Mouse (Mus musculus) lung, postnatal 0 days (tissue): Measurements from ENCODE around the gene Mettl17. TPM values are rescaled to one million over a fixed set of nuclear protein-coding genes. Genes with fewer than 3 reads are reported as not detected.

ENCODE experiments used
- ATAC-seq: fragments of 200-750 bp; cut with Nextera tagmentation; 2 replicates; pipeline ENCODE4 v1.8.0; 2017; ENCODE audit warnings: moderate library complexity
- DNase-seq: peaks from one replicate; pipeline ENCODE4 v3.0.0-alpha.2; 2016; ENCODE audit warnings: low spot score
- H3K27ac ChIP-seq: fragments of 300-500 bp; sonication (generic); 2 replicates; pipeline ENCODE4 v1.5.1; 2014; ENCODE audit warnings: antibody characterized with exemption, mild to moderate bottlenecking, low read length, mixed read lengths
- H3K27me3 ChIP-seq: fragments of 300-500 bp; sonication (generic); replicated peaks from 2 replicates; pipeline ENCODE4 v1.6.1; 2014; ENCODE audit warnings: low read length, mixed read lengths; ENCODE audit not compliant: insufficient read depth
- H3K36me3 ChIP-seq: fragments of 300-500 bp; sonication (generic); 2 replicates; pipeline ENCODE4 v1.6.1; 2014; ENCODE audit warnings: low read length, mixed read lengths; ENCODE audit not compliant: insufficient read depth
- H3K4me1 ChIP-seq: fragments of 300-500 bp; sonication (generic); 2 replicates; pipeline ENCODE4 v1.6.1; 2014; ENCODE audit warnings: antibody characterized with exemption, low read depth, low read length, mixed read lengths; ENCODE audit not compliant: insufficient read depth
- H3K4me2 ChIP-seq: fragments of 300-500 bp; sonication (generic); replicated peaks from 2 replicates; pipeline ENCODE4 v1.6.1; 2014; ENCODE audit warnings: low read depth, mild to moderate bottlenecking, low read length, moderate library complexity, mixed read lengths
- H3K4me3 ChIP-seq: fragments of 300-500 bp; sonication (generic); 2 replicates; pipeline ENCODE4 v1.5.1; 2014; ENCODE audit warnings: low read depth, low read length
- H3K9ac ChIP-seq: fragments of 300-500 bp; sonication (generic); replicated peaks from 2 replicates; pipeline ENCODE4 v1.6.1; 2014; ENCODE audit warnings: low read depth, mild to moderate bottlenecking
- H3K9me3 ChIP-seq: fragments of 300-500 bp; sonication (generic); 2 replicates; pipeline ENCODE4 v1.6.1; 2016; ENCODE audit warnings: low read length, mixed read lengths
- CTCF ChIP-seq: IDR thresholded peaks from 2 replicates; pipeline ENCODE4 v1.5.1; 2016; ENCODE audit warnings: antibody characterized with exemption, mild to moderate bottlenecking
- EP300 ChIP-seq: IDR thresholded peaks from 2 replicates; pipeline ENCODE4 v1.6.1; 2016; ENCODE audit warnings: antibody characterized with exemption, mild to moderate bottlenecking, control low read depth
- WGBS: fragments of 180-500 bp; shearing (Covaris S2); extraction: QIAGEN DNeasy Blood & Tissue Kit; methylation state at CpG from one replicate; pipeline ENCODE4 v1.1.7; 2014; 5-methylcytosine and 5-hydroxymethylcytosine counted together
- microRNA-seq: library from miRNA; unstranded; fragments of <30 nt; microRNA quantifications from one replicate; pipeline ENCODE4, GENCODE M21; 2016
- polyA plus RNA-seq: library from polyadenylated mRNA; unstranded; fragments of >200 nt; fragmentation: Nextera tagmentation; extraction: Ambion mirVana; gene quantifications from 2 replicates; pipeline ENCODE4 v1.2.1, GENCODE M21; 2015

Gene Mettl17
- polyA plus RNA-seq, 1 experiment from 2014 or later = 33.9 TPM

- no peak for DNase-seq
Observed at GRCm38 (mm10) chr14:51932092-51933020, 47.7 kb downstream of the Mettl17 start.

GRCm38 (mm10) chr14:51939005-51939404 lies 54.4 kb downstream of the Mettl17 start:
- H3K36me3 ChIP-seq = no peaks in the 10 kb centered on the region
- H3K9ac ChIP-seq = no peak overlapping the region
- no peak overlapping the region for H3K4me3 ChIP-seq
- no peak overlapping the region for H3K27ac ChIP-seq
- no peak overlapping the region for H3K4me2 ChIP-seq
- no peak for ATAC-seq
- WGBS = 90% methylated on average over 9 of the region's 9 CpGs
- H3K4me1 ChIP-seq = 0 out of 2 replicates have a peak, but pooled peaks cover 2% of the 10 kb centered on the region
- H3K9me3 ChIP-seq = no peaks in the 10 kb centered on the region
- no peak for DNase-seq
- no peaks in the 10 kb centered on the region for H3K27me3 ChIP-seq
- TF ChIP-seq CTCF = no peak
- TF ChIP-seq EP300 = no peak

More at GRCm38 (mm10) chr14:51932092-51933020, 47.7 kb downstream of the Mettl17 start:
- Histone ChIP-seq H3K27me3 (no peaks in the 10 kb centered on the region), H3K9ac (no peak overlapping the region), H3K9me3 (no peaks in the 10 kb centered on the region), H3K27ac (no peak overlapping the region), H3K4me2 (no peak overlapping the region), H3K36me3 (no peaks in the 10 kb centered on the region), H3K4me1 (peaks cover 4% of the 10 kb centered on the region; the same call in 1 of the 2 replicates), H3K4me3 (no peak overlapping the region)
- 23% methylated on average over 10 of the region's 10 CpGs for WGBS
- no peak for TF ChIP-seq CTCF
- peak; percentile 38; the same call in 1 of the 2 replicates for TF ChIP-seq EP300
- no peak for ATAC-seq

GRCm38 (mm10) chr14:51940944-51941560 lies 56.4 kb downstream of the Mettl17 start:
- ATAC-seq = peak; percentile 49; the same call in 1 of the 2 replicates

GRCm38 (mm10) chr14:51941577-51941976 lies 56.9 kb downstream of the Mettl17 start:
- H3K9ac ChIP-seq = no peak overlapping the region
- 0 out of 2 replicates have a peak, but pooled peaks cover 2% of the 10 kb centered on the region for H3K4me1 ChIP-seq
- H3K9me3 ChIP-seq = no peaks in the 10 kb centered on the region
- DNase-seq (no peak), ATAC-seq (no peak)
- TF ChIP-seq CTCF = no peak
- TF ChIP-seq EP300 = no peak
- no peak overlapping the region for H3K27ac ChIP-seq
- 64% methylated on average over 9 of the region's 9 CpGs for WGBS
- no peaks in the 10 kb centered on the region for H3K27me3 ChIP-seq
- H3K4me3 ChIP-seq = no peak overlapping the region
- H3K36me3 ChIP-seq = no peaks in the 10 kb centered on the region
- H3K4me2 ChIP-seq = no peak overlapping the region

More at GRCm38 (mm10) chr14:51940944-51941560, 56.4 kb downstream of the Mettl17 start:
- no peak for TF ChIP-seq CTCF
- TF ChIP-seq EP300 = no peak
- Histone ChIP-seq H3K4me3 (no peak overlapping the region), H3K36me3 (no peaks in the 10 kb centered on the region), H3K4me2 (no peak overlapping the region), H3K27me3 (no peaks in the 10 kb centered on the region), H3K9ac (no peak overlapping the region), H3K9me3 (no peaks in the 10 kb centered on the region), H3K4me1 (0 out of 2 replicates have a peak, but pooled peaks cover 2% of the 10 kb centered on the region), H3K27ac (no peak overlapping the region)
- peak; percentile 42 for DNase-seq
- WGBS = 44% methylated on average over 8 of the region's 8 CpGs

- Histone ChIP-seq H3K9ac (no peak overlapping the region), H3K4me2 (no peak overlapping the region), H3K36me3 (no peaks in the 10 kb centered on the region), H3K27ac (no peak overlapping the region), H3K4me1 (0 out of 2 replicates have a peak, but pooled peaks cover 2% of the 10 kb centered on the region), H3K4me3 (no peak overlapping the region), H3K9me3 (no peaks in the 10 kb centered on the region), H3K27me3 (no peaks in the 10 kb centered on the region)
- WGBS = 39% methylated on average over 7 of the region's 7 CpGs
- TF ChIP-seq CTCF = no peak
- TF ChIP-seq EP300 = no peak
- DNase-seq (no peak), ATAC-seq (no peak)
Observed at GRCm38 (mm10) chr14:51942236-51942635, 57.6 kb downstream of the Mettl17 start.

Small RNAs within 50 kb of the gene (microRNA-seq; reads per million reads assigned to microRNA genes)
- not detected for gene Gm27375

Other genes with a start within 250 kb of the Mettl17 start
- not detected in 2 replicates for gene Gm4181, start 249.2 kb upstream of the Mettl17 start, polyA plus RNA-seq
- gene Gm17079, start 189.4 kb upstream of the Mettl17 start, polyA plus RNA-seq = not detected in 2 replicates
- not detected in 2 replicates for gene Gm5800, start 167.7 kb upstream of the Mettl17 start, polyA plus RNA-seq
- gene Ang4, start 111.3 kb upstream of the Mettl17 start, polyA plus RNA-seq = not detected in 2 replicates
- gene AY358078, start 84.8 kb upstream of the Mettl17 start, polyA plus RNA-seq = not detected in 2 replicates
- gene Ear6, start 31.1 kb upstream of the Mettl17 start, polyA plus RNA-seq = 0.80 and 1.6 TPM in 2 replicates
- 3.7 and 3.8 TPM in 2 replicates for gene Slc39a2, start 8.0 kb downstream of the Mettl17 start, polyA plus RNA-seq
- gene Ndrg2, start 29.3 kb downstream of the Mettl17 start, polyA plus RNA-seq = 94.9 and 103 TPM in 2 replicates
- not detected in 2 replicates for gene Tppp2, start 33.6 kb downstream of the Mettl17 start, polyA plus RNA-seq
- gene Rnase13, start 37.9 kb downstream of the Mettl17 start, polyA plus RNA-seq = not detected in 2 replicates
- 46.3 and 56.6 TPM in 2 replicates for gene Arhgef40, start 99.9 kb downstream of the Mettl17 start, polyA plus RNA-seq
- 0.66 and 0.96 TPM in 2 replicates for gene Tmem253, start 130.8 kb downstream of the Mettl17 start, polyA plus RNA-seq
- 23.0 and 24.1 TPM in 2 replicates for gene Zfp219, start 135.9 kb downstream of the Mettl17 start, polyA plus RNA-seq
- gene Olfr221, start 157.6 kb downstream of the Mettl17 start, polyA plus RNA-seq = 0.08 TPM in 1 of 2 replicates, not detected in the other
- gene Hnrnpc, start 219.2 kb downstream of the Mettl17 start, polyA plus RNA-seq = 170 and 210 TPM in 2 replicates
- gene Rpgrip1, start 225.9 kb downstream of the Mettl17 start, polyA plus RNA-seq = 31.4 and 38.4 TPM in 2 replicates